Mouse (Mus musculus) limb, embryonic 10.5 days (tissue): ENCODE measurements around the gene Wwc1. TPM values are rescaled to one million over a fixed set of nuclear protein-coding genes. Genes with fewer than 3 reads are reported as not detected.
A peak's percentile ranks its signal among the peaks of the same experiment; 100 is the strongest.
"Not testable (repeated sequence)": the region's sequence is repeated elsewhere in the genome, so short reads cannot be mapped to it uniquely, and the experiment has no call there.

Experiments used
- DNase-seq: peaks from one replicate; pipeline ENCODE4 v3.0.0-alpha.2; 2017; ENCODE audit warnings: low spot score
- H3K27ac ChIP-seq: fragments of 300-500 bp; sonication (generic); 2 replicates; pipeline ENCODE4 v1.5.1; 2016; ENCODE audit warnings: mild to moderate bottlenecking
- H3K27me3 ChIP-seq: fragments of 300-500 bp; sonication (generic); 2 replicates; pipeline ENCODE4 v1.6.1; 2016; ENCODE audit warnings: low read depth, mild to moderate bottlenecking; ENCODE audit not compliant: poor library complexity, severe bottlenecking
- H3K36me3 ChIP-seq: fragments of 300-500 bp; sonication (generic); 2 replicates; pipeline ENCODE4 v1.6.1; 2016; ENCODE audit warnings: mild to moderate bottlenecking, moderate library complexity
- H3K4me1 ChIP-seq: fragments of 300-500 bp; sonication (generic); 2 replicates; pipeline ENCODE4 v1.6.1; 2016
- H3K4me3 ChIP-seq: fragments of 300-500 bp; sonication (generic); 2 replicates; pipeline ENCODE4 v1.5.1; 2016; ENCODE audit warnings: mild to moderate bottlenecking, moderate library complexity
- H3K9me3 ChIP-seq: fragments of 300-500 bp; sonication (generic); replicated peaks from 2 replicates; pipeline ENCODE4 v1.6.1; 2016; ENCODE audit warnings: mild to moderate bottlenecking
- WGBS: fragments of 180-500 bp; shearing (Covaris S2); methylation state at CpG from one replicate; pipeline ENCODE4 v1.1.7; 2016; 5-methylcytosine and 5-hydroxymethylcytosine counted together
- polyA plus RNA-seq: library from polyadenylated mRNA; unstranded; fragments of >200 nt; fragmentation: Nextera tagmentation; extraction: Ambion mirVana; gene quantifications from 2 replicates; pipeline ENCODE4 v1.2.1, GENCODE M21; 2016

Wwc1 gene
- polyA plus RNA-seq, 1 experiment from 2014 or later, result 2.2 TPM

DNA sequence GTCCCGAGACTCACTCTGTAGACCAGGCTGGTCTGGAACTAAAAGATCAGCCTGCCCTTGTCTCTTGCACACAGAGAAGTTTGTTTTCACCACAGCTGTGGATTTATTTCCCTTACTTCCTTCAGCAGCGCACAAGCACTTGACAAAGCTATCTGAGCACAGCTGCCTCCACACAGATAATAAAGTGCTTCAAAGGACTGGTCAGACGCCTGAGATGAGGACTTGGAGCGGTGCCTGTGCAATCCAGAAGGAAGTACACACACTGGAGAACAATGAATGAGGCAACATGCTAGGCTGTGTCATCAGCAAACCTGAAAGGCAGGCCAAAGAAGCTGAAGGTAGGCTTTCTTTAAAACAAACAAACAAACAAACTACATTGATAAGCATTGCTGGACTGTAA, 148.2 kb downstream of the Wwc1 start:
- Histone ChIP-seq H3K27ac (no peak overlapping the region), H3K27me3 (no peaks in the 10 kb centered on the region), H3K36me3 (peaks cover 53% of the 10 kb centered on the region), H3K4me1 (peaks cover 7% of the 10 kb centered on the region), H3K9me3 (no peaks in the 10 kb centered on the region), H3K4me3 (no peak overlapping the region)
- WGBS, result 80% methylated on average over 4 of the region's 4 CpGs
- no peak for DNase-seq

DNA sequence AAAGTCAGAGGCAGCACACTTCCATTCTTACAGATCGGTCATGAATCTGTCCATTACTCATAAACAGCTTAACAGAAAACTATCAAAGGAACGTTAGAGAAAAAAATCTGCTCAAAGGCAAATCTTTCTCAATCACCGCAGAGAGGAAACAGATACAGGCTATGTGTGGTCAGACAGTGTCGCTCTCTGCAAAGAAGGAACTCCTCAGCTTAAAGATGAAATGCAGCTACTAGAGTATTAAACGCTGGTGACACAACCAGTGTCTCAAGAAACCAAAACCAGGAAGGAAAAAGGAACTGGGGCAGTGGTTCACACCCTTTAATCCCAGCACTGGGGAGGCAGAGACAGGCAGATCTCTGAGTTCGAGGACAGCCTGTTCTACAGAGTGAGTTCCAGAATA, 152.6 kb downstream of the Wwc1 start:
- Histone ChIP-seq H3K4me3 (no peak overlapping the region), H3K27me3 (no peaks in the 10 kb centered on the region), H3K9me3 (no peaks in the 10 kb centered on the region), H3K4me1 (no peaks in the 10 kb centered on the region), H3K27ac (no peak overlapping the region), H3K36me3 (peaks cover 96% of the 10 kb centered on the region)
- DNase-seq, result no peak
- 93% methylated on average over 6 of the region's 6 CpGs for WGBS

DNA sequence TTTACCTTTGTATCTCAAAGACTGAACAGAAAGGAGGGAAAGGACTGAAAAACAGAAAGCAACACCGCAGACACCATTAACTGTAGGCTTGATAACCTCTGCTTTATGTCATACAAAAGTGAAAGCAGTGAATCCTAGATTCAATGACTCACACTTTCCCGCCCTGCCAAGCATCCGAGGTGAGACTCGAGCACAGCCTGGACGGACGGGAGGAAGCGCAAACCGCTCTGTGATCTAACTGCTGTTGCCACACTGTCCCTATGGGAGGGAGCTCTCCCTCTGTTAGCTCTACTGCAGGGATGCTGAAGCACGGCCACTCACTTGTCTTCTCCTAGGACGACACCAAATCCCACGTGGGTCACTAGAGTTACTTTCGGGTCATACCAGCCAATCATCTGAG, 164.0 kb downstream of the Wwc1 start:
- DNase-seq, result no peak
- Histone ChIP-seq H3K4me3 (no peak overlapping the region), H3K27me3 (no peaks in the 10 kb centered on the region), H3K36me3 (peaks cover 100% of the 10 kb centered on the region), H3K4me1 (no peaks in the 10 kb centered on the region), H3K27ac (no peak overlapping the region), H3K9me3 (no peaks in the 10 kb centered on the region)
- 93% methylated on average over 12 of the region's 12 CpGs for whole genome bisulfite sequencing

DNA sequence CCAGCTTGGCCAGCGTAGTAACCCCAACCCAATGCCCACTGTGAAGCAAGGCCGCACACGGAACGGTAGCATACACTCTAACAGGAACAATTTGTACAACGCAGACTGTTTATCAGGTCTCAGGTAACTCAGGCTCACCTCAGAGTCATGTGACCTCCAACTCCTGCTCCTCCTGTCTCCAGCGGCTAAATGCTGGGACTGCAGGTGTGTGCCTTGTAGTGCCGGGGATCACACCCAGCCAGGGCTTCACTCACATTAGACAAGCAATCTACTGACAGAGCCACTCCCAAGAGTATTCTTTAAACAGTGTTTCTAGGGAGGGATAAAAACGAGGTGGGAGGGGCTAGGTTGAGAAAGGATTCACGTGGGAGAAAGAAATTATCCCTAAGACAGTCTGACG, 168.9 kb downstream of the Wwc1 start:
- no peaks in the 10 kb centered on the region for H3K9me3 ChIP-seq
- WGBS, result 88% methylated on average over 10 of the region's 10 CpGs
- no peak overlapping the region for H3K27ac ChIP-seq
- peaks cover 100% of the 10 kb centered on the region for H3K36me3 ChIP-seq
- DNase-seq, result no peak
- H3K4me3 ChIP-seq, result no peak overlapping the region
- no peaks in the 10 kb centered on the region for H3K4me1 ChIP-seq
- H3K27me3 ChIP-seq, result no peaks in the 10 kb centered on the region

DNA sequence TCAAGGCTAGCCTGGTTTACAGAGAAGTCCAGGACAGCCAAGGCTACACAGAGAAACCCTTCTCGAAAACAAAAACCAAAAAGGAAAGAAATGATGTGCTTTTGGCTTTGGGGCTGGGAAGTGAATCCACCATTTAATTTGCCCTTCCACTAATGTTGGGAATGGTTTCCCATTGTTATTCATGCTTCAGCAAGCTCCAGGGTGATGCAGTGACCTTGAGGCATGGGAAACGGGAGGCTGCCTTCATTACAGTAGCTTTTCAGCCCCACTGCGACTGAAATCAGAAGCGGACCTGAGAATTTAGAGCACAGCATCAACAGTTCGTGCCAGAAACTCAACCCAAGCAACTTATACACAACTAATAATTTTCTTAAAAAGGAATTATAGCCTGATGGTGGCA, 179.0 kb downstream of the Wwc1 start:
- no peak overlapping the region for H3K4me3 ChIP-seq
- no peak for DNase-seq
- no peak overlapping the region for H3K27ac ChIP-seq
- 0 out of 2 replicates have a peak, but pooled peaks cover under 1% of the 10 kb centered on the region for H3K36me3 ChIP-seq
- H3K27me3 ChIP-seq, result peaks cover 37% of the 10 kb centered on the region
- WGBS, result 80% methylated on average over 5 of the region's 5 CpGs
- H3K9me3 ChIP-seq, result no peaks in the 10 kb centered on the region
- peaks cover 13% of the 10 kb centered on the region for H3K4me1 ChIP-seq

DNA sequence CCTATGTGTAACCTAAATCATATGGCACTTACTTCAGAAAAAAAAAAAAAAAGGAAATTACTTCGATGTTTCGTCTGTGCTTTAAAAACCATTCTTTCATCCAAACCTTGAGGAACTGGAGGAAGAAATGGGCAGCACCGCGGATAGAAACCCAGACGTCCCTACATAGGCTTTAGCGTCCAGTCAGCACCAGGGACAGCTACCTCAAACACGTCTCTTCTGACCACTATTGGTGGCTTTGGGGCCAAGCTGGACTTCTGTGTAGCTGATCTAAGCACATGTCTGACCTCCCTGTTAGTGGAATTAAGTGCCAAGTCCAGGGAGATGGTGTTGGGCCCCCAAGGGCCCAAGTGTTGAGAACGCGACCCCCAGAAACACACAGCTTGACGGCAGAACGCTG, 181.5 kb downstream of the Wwc1 start, which contains the start of gene Fbll1:
Gene Fbll1 (minus strand): TSS at position 11 of the 400 bp plus-strand sequence.
- no peaks in the 10 kb centered on the region for H3K36me3 ChIP-seq
- H3K4me3 ChIP-seq, result peak within 1 kb of the TSS; percentile 50
- DNase-seq, result peak; percentile 79
- no peak within 1 kb of the TSS for H3K27ac ChIP-seq
- H3K9me3 ChIP-seq, result no peaks in the 10 kb centered on the region
- H3K4me1 ChIP-seq, result peaks cover 13% of the 10 kb centered on the region
- H3K27me3 ChIP-seq, result peaks cover 55% of the 10 kb centered on the region
- WGBS, result 17% methylated on average over 11 of the region's 11 CpGs

DNA sequence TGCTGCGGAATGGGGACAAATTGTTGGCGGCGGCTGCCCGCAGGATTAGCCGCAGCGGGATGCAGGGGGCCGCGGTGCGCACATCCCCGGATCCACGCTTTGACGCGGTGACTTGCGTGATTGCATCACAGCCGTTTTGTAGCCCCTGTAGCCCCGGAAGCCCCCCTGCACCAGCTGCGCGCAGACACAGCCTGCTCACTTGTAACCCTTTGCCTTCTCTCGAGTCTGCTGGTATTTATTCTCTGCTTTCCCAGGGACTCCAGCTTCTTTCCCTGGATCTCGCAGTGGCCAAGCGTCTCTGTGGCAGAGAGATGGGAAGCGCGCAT, 181.9 kb downstream of the Wwc1 start:
- DNase-seq, result no peak
- H3K4me1 ChIP-seq, result peaks cover 13% of the 10 kb centered on the region
- no peaks in the 10 kb centered on the region for H3K36me3 ChIP-seq
- peak overlapping the region; percentile 50 for H3K4me3 ChIP-seq
- WGBS, result 6% methylated on average over 23 of the region's 23 CpGs
- no peak overlapping the region for H3K27ac ChIP-seq
- peaks cover 55% of the 10 kb centered on the region for H3K27me3 ChIP-seq
- no peaks in the 10 kb centered on the region for H3K9me3 ChIP-seq

DNA sequence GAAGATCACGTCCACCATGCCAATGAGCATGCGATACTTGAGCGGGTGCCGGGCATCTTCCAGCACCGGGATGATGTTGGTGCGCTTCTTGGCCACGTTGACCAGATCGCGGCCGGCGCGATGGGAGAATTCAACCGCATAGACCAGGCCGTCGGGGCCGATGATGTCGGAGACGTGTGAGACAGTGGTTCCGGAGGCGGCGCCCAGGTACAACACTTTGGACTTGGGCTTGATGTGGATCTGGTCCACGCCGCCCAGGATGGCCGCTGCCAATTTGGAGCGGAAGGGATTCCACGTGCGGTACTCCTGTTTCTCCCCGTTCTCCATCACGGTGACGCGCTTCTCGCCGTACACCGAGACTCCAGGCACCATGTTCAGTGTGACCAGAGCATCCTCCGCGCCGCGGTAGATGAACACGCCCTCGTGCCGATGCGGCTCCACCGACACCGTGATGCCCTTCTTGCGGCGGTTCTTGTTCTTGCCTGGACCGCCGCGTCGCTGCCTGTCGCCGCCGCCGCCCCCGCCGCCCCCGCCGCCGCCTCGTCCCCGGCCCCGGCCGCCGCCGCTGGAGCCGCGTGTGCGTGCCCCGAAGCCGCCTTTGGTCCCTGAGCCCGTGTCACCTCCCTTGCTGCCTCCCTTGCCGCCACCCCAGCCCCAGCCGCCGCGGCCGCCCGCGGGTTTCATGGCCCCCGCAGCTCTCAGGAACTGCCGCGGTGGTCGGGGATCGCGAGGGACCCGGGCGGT, 182.4 kb downstream of the Wwc1 start:
- no peak overlapping the region for H3K27ac ChIP-seq

DNA sequence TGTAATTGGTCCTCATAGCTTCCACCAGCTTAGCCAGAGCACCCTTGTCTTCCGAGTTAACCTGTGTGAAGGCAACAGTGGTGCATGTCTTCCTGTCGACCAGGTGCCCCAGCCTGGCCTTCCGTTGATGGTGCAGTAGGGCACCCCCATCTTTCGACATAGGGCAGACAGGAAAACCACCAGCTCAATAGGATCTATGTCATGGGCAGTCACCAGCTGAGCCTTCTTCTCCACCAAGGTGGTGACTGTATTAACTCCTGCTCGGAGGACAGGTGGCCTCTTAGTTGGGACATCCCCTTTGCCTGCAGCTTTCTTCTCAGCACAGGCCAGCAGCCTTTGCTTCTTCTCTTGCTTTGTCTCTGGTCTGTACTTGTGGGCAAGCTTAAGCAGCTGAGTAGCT, 187.5 kb downstream of the Wwc1 start:
- H3K4me3 ChIP-seq, H3K4me1 ChIP-seq, H3K9me3 ChIP-seq, DNase-seq, H3K27ac ChIP-seq: not testable (repeated sequence)
- WGBS, result 82% methylated on average over 5 of the region's 5 CpGs
- peaks cover 39% of the 10 kb centered on the region for H3K36me3 ChIP-seq
- H3K27me3 ChIP-seq, result peaks cover 32% of the 10 kb centered on the region

More for the DNA sequence above, 182.4 kb downstream of the Wwc1 start:
- H3K4me3 ChIP-seq, result peak overlapping the region; percentile 50
- DNase-seq, result peak; percentile 49
- H3K36me3 ChIP-seq, result no peaks in the 10 kb centered on the region
- H3K4me1 ChIP-seq, result peaks cover 13% of the 10 kb centered on the region
- WGBS, result 4% methylated on average over 86 of the region's 86 CpGs
- H3K9me3 ChIP-seq, result no peaks in the 10 kb centered on the region
- peaks cover 55% of the 10 kb centered on the region for H3K27me3 ChIP-seq

DNA sequence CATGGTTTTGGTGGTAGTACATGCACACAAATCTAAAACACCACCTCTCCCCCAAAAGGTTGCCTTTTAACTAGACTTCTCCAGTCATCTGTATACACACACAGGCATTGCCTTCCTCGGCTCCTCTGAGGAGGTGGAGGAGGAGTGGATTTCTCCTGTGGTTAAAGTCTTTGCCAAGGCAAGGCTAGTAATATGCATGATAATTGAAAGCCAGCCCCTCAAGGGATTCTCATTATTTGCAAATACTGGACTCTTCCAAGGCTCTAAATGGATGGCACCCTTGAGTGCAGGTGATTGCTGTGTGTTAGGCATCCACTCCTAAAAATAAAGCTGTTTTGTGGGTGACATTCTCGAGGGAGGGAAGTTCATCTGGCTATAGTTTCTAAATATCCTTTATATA, 191.9 kb downstream of the Wwc1 start:
- H3K4me1 ChIP-seq, result no peaks in the 10 kb centered on the region
- H3K36me3 ChIP-seq, result peaks cover 83% of the 10 kb centered on the region
- DNase-seq, result peak; percentile 12
- 89% methylated on average over 2 of the region's 2 CpGs for WGBS
- H3K27ac ChIP-seq, result no peak overlapping the region
- H3K9me3 ChIP-seq, result no peaks in the 10 kb centered on the region
- no peaks in the 10 kb centered on the region for H3K27me3 ChIP-seq
- H3K4me3 ChIP-seq, result no peak overlapping the region

Other genes with a start within 250 kb of the Wwc1 start
- gene Pank3, start 211.0 kb downstream of the Wwc1 start, polyA plus RNA-seq, result 9.9 and 14.1 TPM in 2 replicates
- gene Fbll1, start 181.6 kb downstream of the Wwc1 start, polyA plus RNA-seq, result not detected in 2 replicates
- 109 and 113 TPM in 2 replicates for gene Rars, start 146.0 kb downstream of the Wwc1 start, polyA plus RNA-seq